Mouse (Mus musculus) kidney, adult 2 months (tissue): ENCODE results near the gene Utrn. TPM values are rescaled to one million over a fixed set of nuclear protein-coding genes. Genes with fewer than 3 reads are reported as not detected.

Source experiments
- DNase-seq: peaks from one replicate; pipeline ENCODE4 v3.0.0; 2021
- H3K27ac ChIP-seq: fragments of 200-500 bp; 2 replicates; pipeline ENCODE4 v1.5.1; 2012; ENCODE audit warnings: low read depth, low read length, control low read depth, inconsistent platforms; ENCODE audit not compliant: insufficient read depth
- H3K27me3 ChIP-seq: fragments of 200-500 bp; replicated peaks from 2 replicates; pipeline ENCODE4 v1.6.1; 2012; ENCODE audit warnings: mild to moderate bottlenecking, moderate library complexity, low read length, inconsistent platforms; ENCODE audit not compliant: control insufficient read depth, insufficient read depth
- H3K36me3 ChIP-seq: fragments of 200-500 bp; 2 replicates; pipeline ENCODE4 v1.6.1; 2012; ENCODE audit warnings: mild to moderate bottlenecking, moderate library complexity, low read length, inconsistent platforms; ENCODE audit not compliant: control insufficient read depth, insufficient read depth
- H3K4me1 ChIP-seq: fragments of 200-500 bp; 2 replicates; pipeline ENCODE4 v1.6.1; 2011; ENCODE audit warnings: low read length; ENCODE audit not compliant: control insufficient read depth, insufficient read depth
- H3K4me3 ChIP-seq: fragments of 200-500 bp; 2 replicates; pipeline ENCODE4 v1.5.1; 2011; ENCODE audit warnings: mild to moderate bottlenecking, low read depth, low read length, control low read depth; ENCODE audit not compliant: insufficient read depth
- CTCF ChIP-seq: fragments of 200-500 bp; conservative IDR thresholded peaks from 2 replicates; pipeline ENCODE4 v1.5.1; 2011; ENCODE audit warnings: low read depth, mild to moderate bottlenecking, control low read depth, low read length, moderate library complexity, mixed read lengths; ENCODE audit not compliant: insufficient read depth, insufficient read length
- POLR2A ChIP-seq: fragments of 200-500 bp; IDR thresholded peaks from one replicate; pipeline ENCODE4 v1.6.1; 2011; ENCODE audit warnings: low read depth, low read length, control low read depth
- WGBS: fragments of 180-500 bp; shearing (Covaris S2); methylation state at CpG from one replicate; pipeline ENCODE4 v1.1.7; 2018; 5-methylcytosine and 5-hydroxymethylcytosine counted together
- polyA plus RNA-seq: library from polyadenylated mRNA; depleted of rRNA; stranded (reverse); fragments of >200 nt; gene quantifications from 2 replicates; pipeline ENCODE4 v1.2.3, GENCODE M21; 2012

Gene Utrn
- polyA plus RNA-seq, 1 experiment = 20.8 TPM

DNA sequence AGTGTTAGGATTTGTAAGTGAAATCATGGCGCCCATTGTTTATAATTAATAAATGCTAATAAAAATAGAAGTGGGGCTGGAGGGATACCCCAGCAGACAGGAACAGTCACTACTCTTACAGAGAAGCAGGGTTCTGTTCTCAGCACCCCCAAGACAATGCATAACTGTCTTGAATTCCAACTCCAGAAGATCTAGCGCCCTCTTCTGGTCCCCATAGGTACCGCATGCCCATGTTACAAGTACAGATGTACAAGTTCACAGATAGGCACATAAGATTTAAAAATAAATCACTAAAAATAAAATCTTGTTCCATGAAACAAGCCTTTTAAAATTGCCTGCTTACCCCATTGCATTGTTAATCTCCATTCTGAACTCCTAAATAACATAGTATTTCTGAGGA is 168.6 kb downstream of the Utrn start:
- TF ChIP-seq POLR2A = no peak
- no peak; the same call in 1 of the 2 replicates for TF ChIP-seq CTCF
- Histone ChIP-seq H3K4me3 (no peak overlapping the region), H3K36me3 (no peaks in the 10 kb centered on the region; the same call in 1 of the 2 replicates), H3K27me3 (no peaks in the 10 kb centered on the region), H3K4me1 (peaks cover 5% of the 10 kb centered on the region; the same call in 1 of the 2 replicates), H3K27ac (no peak overlapping the region)
- WGBS = 85% methylated on average over 3 of the region's 3 CpGs
- no peak for DNase-seq

DNA sequence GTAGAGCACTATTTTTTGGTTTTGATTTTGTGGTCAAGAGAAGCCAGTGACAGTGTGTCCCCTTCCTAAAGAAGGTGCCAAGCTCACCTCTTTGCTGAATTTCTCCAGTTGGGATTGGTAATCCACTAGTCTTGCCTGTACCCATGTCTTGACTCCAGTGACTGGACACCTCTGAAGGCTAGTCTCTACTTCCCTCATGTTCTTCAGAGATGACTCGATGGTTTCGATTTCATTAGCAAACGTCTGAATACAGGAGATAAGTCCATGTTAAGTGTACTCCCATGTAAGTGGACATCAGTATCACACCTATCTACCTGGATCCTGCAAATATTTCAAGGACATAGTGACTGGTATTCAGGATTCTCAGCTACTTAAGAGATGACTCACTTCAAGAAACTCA is 171.3 kb downstream of the Utrn start:
- no peak overlapping the region for H3K4me3 ChIP-seq
- no peaks in the 10 kb centered on the region for H3K27me3 ChIP-seq
- H3K36me3 ChIP-seq = no peaks in the 10 kb centered on the region; the same call in 1 of the 2 replicates
- no peak overlapping the region for H3K27ac ChIP-seq
- TF ChIP-seq POLR2A (no peak), CTCF (no peak)
- 87% methylated on average over 3 of the region's 3 CpGs for WGBS
- no peak for DNase-seq
- peaks cover 5% of the 10 kb centered on the region; the same call in 1 of the 2 replicates for H3K4me1 ChIP-seq

DNA sequence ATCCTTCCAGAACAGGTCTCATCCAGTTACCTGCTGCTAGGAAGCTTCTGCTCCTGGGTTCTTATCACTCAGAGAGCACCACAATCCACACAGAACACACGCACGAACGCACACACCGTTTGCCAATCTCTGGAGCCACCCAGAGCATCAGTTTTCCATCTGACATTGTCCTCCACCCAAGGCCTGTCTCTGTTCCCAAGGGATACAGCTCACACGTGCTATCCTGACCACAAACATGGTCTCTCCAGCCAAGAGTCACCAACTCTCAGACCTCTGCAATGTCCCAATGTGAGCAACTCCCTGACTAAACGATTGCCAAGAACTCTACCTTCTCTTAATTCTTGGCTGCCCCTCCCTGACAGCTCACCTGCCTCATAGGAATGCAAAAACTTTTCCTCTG is 172.5 kb downstream of the Utrn start:
- DNase-seq = no peak
- Histone ChIP-seq H3K27ac (no peak overlapping the region), H3K36me3 (no peaks in the 10 kb centered on the region; the same call in 1 of the 2 replicates), H3K4me1 (no peaks in the 10 kb centered on the region), H3K4me3 (no peak overlapping the region), H3K27me3 (no peaks in the 10 kb centered on the region)
- TF ChIP-seq POLR2A (no peak), CTCF (no peak)
- 76% methylated on average over 6 of the region's 6 CpGs for WGBS

DNA sequence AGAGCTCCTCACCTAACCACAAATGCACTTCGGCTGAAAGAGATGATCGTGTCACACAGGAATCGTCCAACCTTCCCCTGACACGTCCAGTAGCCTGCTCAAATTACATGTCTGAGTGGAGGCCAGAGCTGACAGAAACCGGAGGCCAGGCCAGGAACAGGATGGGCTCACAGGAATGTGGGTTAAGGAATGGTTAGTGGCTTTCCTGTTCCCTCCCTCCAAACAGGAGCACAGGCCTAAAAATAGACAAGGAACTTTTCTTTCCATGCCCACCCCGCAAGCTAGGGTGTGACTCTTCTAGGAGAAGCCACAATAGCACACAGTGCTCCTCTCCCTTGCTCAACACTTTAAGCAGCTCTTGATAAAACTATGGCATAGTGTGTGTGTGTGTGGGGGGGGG is 174.4 kb downstream of the Utrn start:
- H3K36me3 ChIP-seq = no peaks in the 10 kb centered on the region; the same call in 1 of the 2 replicates
- no peak for TF ChIP-seq POLR2A
- no peak for TF ChIP-seq CTCF
- no peaks in the 10 kb centered on the region; the same call in 1 of the 2 replicates for H3K4me1 ChIP-seq
- no peak overlapping the region for H3K4me3 ChIP-seq
- H3K27ac ChIP-seq = no peak overlapping the region
- peak; percentile 39 for DNase-seq
- H3K27me3 ChIP-seq = no peaks in the 10 kb centered on the region
- WGBS = 28% methylated on average over 6 of the region's 6 CpGs

DNA sequence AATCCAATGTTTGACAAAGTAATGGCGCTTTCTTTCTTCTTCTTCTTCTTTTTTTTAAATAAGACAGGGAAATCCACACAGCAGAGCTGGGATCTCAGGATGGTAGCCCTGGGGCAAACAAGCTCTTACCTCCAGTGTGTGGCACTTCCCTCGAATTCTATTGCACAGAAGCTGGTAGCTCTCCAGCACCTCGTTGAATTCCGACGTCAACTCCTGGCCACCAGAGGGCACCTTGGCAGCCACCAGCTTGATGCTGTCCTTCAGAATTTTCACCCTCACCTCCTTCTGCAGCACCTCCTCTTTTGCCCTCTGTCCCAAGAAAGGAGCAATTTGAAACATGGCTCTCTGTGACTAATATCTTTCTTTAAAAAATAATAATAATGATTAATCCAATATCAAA is 178.6 kb downstream of the Utrn start:
- no peak overlapping the region for H3K4me3 ChIP-seq
- TF ChIP-seq POLR2A (no peak), CTCF (peak; percentile 82)
- H3K36me3 ChIP-seq = no peaks in the 10 kb centered on the region; the same call in 1 of the 2 replicates
- peak; percentile 82 for DNase-seq
- no peak overlapping the region for H3K27ac ChIP-seq
- WGBS = 18% methylated on average over 5 of the region's 5 CpGs
- no peaks in the 10 kb centered on the region for H3K27me3 ChIP-seq
- no peaks in the 10 kb centered on the region; the same call in 1 of the 2 replicates for H3K4me1 ChIP-seq

DNA sequence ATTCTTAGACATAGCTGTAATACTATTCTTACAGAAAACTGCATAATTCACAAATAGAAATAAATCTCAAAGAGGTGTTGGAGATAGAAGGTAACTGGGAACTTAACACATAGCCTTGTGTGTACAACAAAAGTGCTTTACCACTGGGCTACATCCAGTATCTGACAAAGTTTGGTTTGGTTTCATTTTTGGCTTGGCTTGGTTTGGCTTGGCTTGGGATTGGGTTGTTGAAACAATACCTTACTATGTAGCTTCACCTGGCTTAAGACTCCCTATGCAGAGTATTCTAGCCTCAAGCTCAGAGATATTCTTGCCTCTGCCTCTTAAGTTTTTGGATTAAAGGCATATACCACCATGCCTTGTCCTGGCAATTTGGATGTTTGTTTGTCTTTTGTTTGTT is 183.5 kb downstream of the Utrn start:
- TF ChIP-seq POLR2A = no peak
- DNase-seq = no peak

DNA sequence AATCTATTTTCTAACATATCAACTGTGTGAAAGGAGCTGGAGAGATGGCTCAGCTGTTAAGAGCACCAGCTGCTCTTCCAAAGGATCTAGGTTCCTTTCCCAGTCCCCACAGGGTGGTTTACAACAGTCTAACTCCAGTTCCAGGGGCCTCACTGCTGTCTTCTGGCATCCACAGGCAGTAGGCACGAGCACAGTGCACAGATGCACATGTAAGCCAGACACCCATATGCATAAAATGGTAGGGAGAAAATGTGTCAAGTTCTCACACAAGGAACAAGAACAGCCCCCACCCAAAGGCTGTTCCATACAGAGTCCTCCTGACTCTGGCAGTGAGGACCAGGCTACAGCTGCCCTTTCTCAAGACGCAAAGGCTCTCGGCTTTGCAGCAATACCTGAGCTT is 185.1 kb downstream of the Utrn start:
- Histone ChIP-seq H3K27ac (no peak overlapping the region), H3K36me3 (no peaks in the 10 kb centered on the region; the same call in none of the 2 replicates), H3K4me1 (no peaks in the 10 kb centered on the region), H3K27me3 (no peaks in the 10 kb centered on the region), H3K4me3 (no peak overlapping the region)
- no peak for TF ChIP-seq CTCF
- TF ChIP-seq POLR2A = no peak
- 85% methylated on average over 3 of the region's 3 CpGs for WGBS
- no peak for DNase-seq

More for the DNA sequence above, 183.5 kb downstream of the Utrn start:
- Histone ChIP-seq H3K27me3 (no peaks in the 10 kb centered on the region), H3K4me1 (no peaks in the 10 kb centered on the region), H3K36me3 (no peaks in the 10 kb centered on the region; the same call in 1 of the 2 replicates), H3K27ac (no peak overlapping the region), H3K4me3 (no peak overlapping the region)

DNA sequence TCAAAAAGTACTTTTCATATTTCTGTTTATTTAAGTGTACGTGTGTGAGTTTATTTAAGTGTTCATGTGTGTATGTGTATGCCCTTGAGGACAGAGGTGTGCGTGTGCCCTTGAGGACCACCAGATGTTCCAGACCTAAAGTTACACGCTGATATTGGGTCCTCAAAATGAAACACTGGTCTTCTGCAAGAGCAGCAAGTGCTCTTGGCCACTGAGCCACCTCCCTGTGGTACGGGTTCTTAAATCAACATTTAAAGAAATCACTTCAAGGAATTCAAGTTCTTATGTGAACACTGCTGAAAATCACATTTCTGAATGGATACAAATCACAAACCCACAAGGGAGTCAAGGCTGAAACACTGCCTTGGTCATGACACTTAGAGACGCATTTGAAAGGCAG is 195.9 kb downstream of the Utrn start:
- Histone ChIP-seq H3K4me3 (no peak overlapping the region), H3K4me1 (no peaks in the 10 kb centered on the region), H3K27ac (no peak overlapping the region), H3K27me3 (no peaks in the 10 kb centered on the region), H3K36me3 (peaks cover 2% of the 10 kb centered on the region; the same call in 1 of the 2 replicates)
- TF ChIP-seq POLR2A (no peak), CTCF (no peak)
- no peak for DNase-seq
- WGBS = 96% methylated on average over 5 of the region's 5 CpGs
